Mouse (Mus musculus) liver, embryonic 11.5 days (tissue): ENCODE measurements at regions not wholly inside any gene's neighbourhood (a gene's known extent, or its start where the extent isn't known, plus 50 kb on each side); places are given as distances from the start of the nearest gene placed in this dataset.

Experiments used
- ATAC-seq: fragments of 200-750 bp; cut with Nextera tagmentation; replicated peaks from 2 replicates; pipeline ENCODE4 v1.8.0; 2017; ENCODE audit warnings: moderate number of reproducible peaks, mild to moderate bottlenecking, moderate TSS enrichment, moderate library complexity; ENCODE audit not compliant: low FRiP score
- DNase-seq: peaks from one replicate; pipeline ENCODE4 v3.0.0-alpha.2; 2017; ENCODE audit warnings: low spot score
- H3K27ac ChIP-seq: fragments of 300-500 bp; sonication (generic); 2 replicates; pipeline ENCODE4 v1.5.1; 2014; ENCODE audit warnings: mild to moderate bottlenecking, low read depth, low read length, control low read depth
- H3K27me3 ChIP-seq: fragments of 300-500 bp; sonication (generic); replicated peaks from 2 replicates; pipeline ENCODE4 v1.6.1; 2014; ENCODE audit warnings: low read length, mixed read lengths; ENCODE audit not compliant: control insufficient read depth, insufficient read depth
- H3K36me3 ChIP-seq: fragments of 300-500 bp; sonication (generic); 2 replicates; pipeline ENCODE4 v1.6.1; 2014; ENCODE audit warnings: mild to moderate bottlenecking, low read length, moderate library complexity, mixed read lengths; ENCODE audit not compliant: control insufficient read depth, insufficient read depth
- H3K4me1 ChIP-seq: fragments of 300-500 bp; sonication (generic); replicated peaks from 2 replicates; pipeline ENCODE4 v1.6.1; 2014; ENCODE audit warnings: low read length, mixed read lengths; ENCODE audit not compliant: control insufficient read depth, insufficient read depth
- H3K4me2 ChIP-seq: fragments of 300-500 bp; sonication (generic); 2 replicates; pipeline ENCODE4 v1.6.1; 2014; ENCODE audit warnings: mild to moderate bottlenecking, control low read depth, moderate library complexity
- H3K4me3 ChIP-seq: fragments of 300-500 bp; sonication (generic); 2 replicates; pipeline ENCODE4 v1.5.1; 2014; ENCODE audit warnings: low read depth, low read length, control low read depth
- H3K9ac ChIP-seq: fragments of 300-500 bp; sonication (generic); 2 replicates; pipeline ENCODE4 v1.6.1; 2014; ENCODE audit warnings: low read depth, low read length, control low read depth
- H3K9me3 ChIP-seq: fragments of 300-500 bp; sonication (generic); 2 replicates; pipeline ENCODE4 v1.6.1; 2016; ENCODE audit warnings: low read length, inconsistent platforms, mixed read lengths; ENCODE audit not compliant: control insufficient read depth
- WGBS: fragments of 180-500 bp; shearing (Covaris S2); extraction: QIAGEN DNeasy Blood & Tissue Kit; methylation state at CpG from one replicate; pipeline ENCODE4 v1.1.7; 2014; 5-methylcytosine and 5-hydroxymethylcytosine counted together

GRCm38 (mm10) chr19:27554841-27555240 is 125.2 kb upstream of the Pum3 start:
- H3K4me2 ChIP-seq, result no peak overlapping the region
- no peak overlapping the region for H3K9ac ChIP-seq
- DNase-seq (no peak), ATAC-seq (no peak)
- H3K4me3 ChIP-seq, result no peak overlapping the region
- WGBS, result 92% methylated on average over 4 of the region's 4 CpGs
- no peak overlapping the region for H3K27ac ChIP-seq
- H3K36me3 ChIP-seq, result no peaks in the 10 kb centered on the region
- no peaks in the 10 kb centered on the region for H3K27me3 ChIP-seq
- no peaks in the 10 kb centered on the region for H3K4me1 ChIP-seq
- no peaks in the 10 kb centered on the region for H3K9me3 ChIP-seq

GRCm38 (mm10) chr19:27553266-27553665 is 123.6 kb upstream of the Pum3 start:
- Histone ChIP-seq H3K36me3 (no peaks in the 10 kb centered on the region), H3K27me3 (no peaks in the 10 kb centered on the region), H3K4me1 (no peaks in the 10 kb centered on the region), H3K27ac (no peak overlapping the region), H3K9ac (no peak overlapping the region), H3K4me3 (no peak overlapping the region), H3K9me3 (no peaks in the 10 kb centered on the region), H3K4me2 (no peak overlapping the region)
- 84% methylated on average over 11 of the region's 11 CpGs for WGBS
- DNase-seq (no peak), ATAC-seq (no peak)

GRCm38 (mm10) chr19:27537746-27538145 is 108.1 kb upstream of the Pum3 start:
- 88% methylated on average over 3 of the region's 3 CpGs for WGBS
- ATAC-seq (no peak), DNase-seq (no peak)
- Histone ChIP-seq H3K4me2 (no peak overlapping the region), H3K4me1 (no peaks in the 10 kb centered on the region), H3K9ac (no peak overlapping the region), H3K4me3 (no peak overlapping the region), H3K27me3 (no peaks in the 10 kb centered on the region), H3K36me3 (no peaks in the 10 kb centered on the region), H3K9me3 (no peaks in the 10 kb centered on the region), H3K27ac (no peak overlapping the region)

- Histone ChIP-seq H3K36me3 (no peaks in the 10 kb centered on the region), H3K9ac (no peak overlapping the region), H3K4me1 (no peaks in the 10 kb centered on the region), H3K9me3 (no peaks in the 10 kb centered on the region), H3K4me3 (no peak overlapping the region), H3K27ac (no peak overlapping the region), H3K27me3 (no peaks in the 10 kb centered on the region), H3K4me2 (no peak overlapping the region)
- ATAC-seq (no peak), DNase-seq (no peak)
- WGBS, result 73% methylated on average over 9 of the region's 9 CpGs
These were observed 107.4 kb upstream of the Pum3 start for GRCm38 (mm10) chr19:27537066-27537465.

GRCm38 (mm10) chr19:27527940-27528558 is 98.4 kb upstream of the Pum3 start:
- DNase-seq (no peak), ATAC-seq (no peak)
- 75% methylated on average over 6 of the region's 6 CpGs for WGBS
- H3K27ac ChIP-seq, result no peak overlapping the region
- H3K4me3 ChIP-seq, result no peak overlapping the region
- H3K4me1 ChIP-seq, result no peaks in the 10 kb centered on the region
- no peak overlapping the region for H3K4me2 ChIP-seq
- no peaks in the 10 kb centered on the region for H3K36me3 ChIP-seq
- no peak overlapping the region for H3K9ac ChIP-seq
- no peaks in the 10 kb centered on the region for H3K27me3 ChIP-seq
- no peaks in the 10 kb centered on the region for H3K9me3 ChIP-seq

- Histone ChIP-seq H3K9ac (no peak overlapping the region), H3K4me2 (no peak overlapping the region), H3K9me3 (no peaks in the 10 kb centered on the region), H3K4me3 (no peak overlapping the region), H3K4me1 (no peaks in the 10 kb centered on the region), H3K27ac (no peak overlapping the region), H3K36me3 (no peaks in the 10 kb centered on the region), H3K27me3 (no peaks in the 10 kb centered on the region)
- ATAC-seq (no peak), DNase-seq (no peak)
- 73% methylated on average over 5 of the region's 5 CpGs for WGBS
These were observed 89.9 kb upstream of the Pum3 start for GRCm38 (mm10) chr19:27519326-27520061.

GRCm38 (mm10) chr19:27514267-27514666 is 84.6 kb upstream of the Pum3 start:
- Histone ChIP-seq H3K27me3 (no peaks in the 10 kb centered on the region), H3K4me3 (no peak overlapping the region), H3K27ac (no peak overlapping the region), H3K36me3 (no peaks in the 10 kb centered on the region), H3K4me1 (no peaks in the 10 kb centered on the region; the same call in 1 of the 2 replicates), H3K9ac (no peak overlapping the region), H3K9me3 (no peaks in the 10 kb centered on the region), H3K4me2 (no peak overlapping the region)
- 78% methylated on average over 3 of the region's 3 CpGs for WGBS
- no peak for DNase-seq
- ATAC-seq, result no peak

- H3K9me3 ChIP-seq, result no peaks in the 10 kb centered on the region
- DNase-seq, result no peak
- no peak overlapping the region for H3K9ac ChIP-seq
- ATAC-seq, result no peak
- H3K4me3 ChIP-seq, result no peak overlapping the region
- no peak overlapping the region for H3K4me2 ChIP-seq
- H3K27me3 ChIP-seq, result no peaks in the 10 kb centered on the region
- H3K36me3 ChIP-seq, result no peaks in the 10 kb centered on the region
- H3K27ac ChIP-seq, result no peak overlapping the region
- WGBS, result 49% methylated on average over 1 of the region's 1 CpGs
- H3K4me1 ChIP-seq, result no peaks in the 10 kb centered on the region; the same call in 1 of the 2 replicates
These were observed 83.9 kb upstream of the Pum3 start for GRCm38 (mm10) chr19:27513535-27513934.

- Histone ChIP-seq H3K9ac (no peak overlapping the region), H3K9me3 (no peaks in the 10 kb centered on the region), H3K27ac (no peak overlapping the region), H3K4me3 (no peak overlapping the region), H3K27me3 (no peaks in the 10 kb centered on the region), H3K4me2 (no peak overlapping the region), H3K36me3 (no peaks in the 10 kb centered on the region), H3K4me1 (no peaks in the 10 kb centered on the region; the same call in 1 of the 2 replicates)
- ATAC-seq (no peak), DNase-seq (no peak)
- 48% methylated on average over 6 of the region's 6 CpGs for WGBS
These were observed 81.7 kb upstream of the Pum3 start for GRCm38 (mm10) chr19:27511340-27511739.
